In genomic region chr10:119272005-119272404, GRCm38 (mm10) we compare ENCODE assay signal across 17 mouse cellular contexts.
"Had no signal": no experiment of that assay in that cellular context is flagged by ENCODE, and none has a peak within 500 bp of the region (broad histone marks: within the 10 kb centered on the region; RNA-seq: fewer than 3 reads in every experiment).

No protein-coding gene starts in this region.

- H3K4me3 ChIP-seq: midbrain, embryonic 10.5 days; midbrain, embryonic 13.5 days; midbrain, embryonic 15.5 days; myocyte; neural tube, embryonic 13.5 days; neural tube, embryonic 15.5 days had no signal

- H3K9me3 ChIP-seq: midbrain, embryonic 10.5 days; midbrain, embryonic 13.5 days; midbrain, embryonic 15.5 days; neural tube, embryonic 13.5 days; neural tube, embryonic 15.5 days had no signal

- H3K4me1 ChIP-seq: midbrain, embryonic 15.5 days; neural tube, embryonic 13.5 days; neural tube, embryonic 15.5 days had no signal

- H3K27me3 ChIP-seq: midbrain, embryonic 13.5 days; midbrain, embryonic 15.5 days; neural tube, embryonic 13.5 days; neural tube, embryonic 15.5 days had no signal

- H3K27ac ChIP-seq: midbrain, embryonic 10.5 days; midbrain, embryonic 13.5 days; midbrain, embryonic 15.5 days; neural tube, embryonic 13.5 days; neural tube, embryonic 15.5 days had no signal

- DNase-seq: lung, adult 18-20 months; lung, embryonic 14.5 days; lung, postnatal 10 days; lung, postnatal 4 days; right cerebral cortex, adult 18-20 months; right cerebral cortex, postnatal 14 days; right cerebral cortex, postnatal 4 days; spleen, adult 18-20 months; thymus, adult 18-20 months; thymus, postnatal 14 days; thymus, postnatal 36 days had no signal

- H3K9ac ChIP-seq: lung, embryonic 14.5 days; midbrain, embryonic 13.5 days; midbrain, embryonic 15.5 days; neural tube, embryonic 13.5 days; neural tube, embryonic 15.5 days had no signal

- H3K36me3 ChIP-seq: midbrain, embryonic 10.5 days; midbrain, embryonic 13.5 days; midbrain, embryonic 15.5 days; neural tube, embryonic 13.5 days; neural tube, embryonic 15.5 days had no signal

- H3K4me2 ChIP-seq: lung, embryonic 14.5 days; midbrain, embryonic 13.5 days; midbrain, embryonic 15.5 days; neural tube, embryonic 13.5 days; neural tube, embryonic 15.5 days had no signal

- ATAC-seq: midbrain, embryonic 13.5 days; midbrain, embryonic 15.5 days had no signal
